8 mouse cellular contexts compared by ENCODE assay signal in genomic region chr19:6416894-6417761, GRCm38 (mm10). TPM values are rescaled to one million over a fixed set of nuclear protein-coding genes. Genes with fewer than 3 reads are reported as not detected.
DNase-seq lines count a peak whose midpoint lies in the region; ATAC-seq and TF ChIP-seq lines count a peak whose summit lies in the region.
"Had no signal": no experiment of that assay in that cellular context is flagged by ENCODE, and none has a peak within 500 bp of the region (broad histone marks: within the 10 kb centered on the region; RNA-seq: fewer than 3 reads in every experiment).

No protein-coding gene starts in this region.

- ATAC-seq in kidney, postnatal 0 days (replicated peaks; ENCODE audit: low FRiP score, low read depth): 0 out of 2 replicates have a peak, but pooled peaks have one; percentile 23
- no peak for ATAC-seq in forebrain, embryonic 15.5 days (replicated peaks)
- ATAC-seq in stomach, embryonic 16.5 days (ENCODE audit: insufficient read depth, low FRiP score): peak; percentile 38; the same call in 1 of the 2 replicates

- intact Hi-C loops in left cerebral cortex, postnatal 4 days (cut with DNase I): no loop called here

- no peaks in the 10 kb centered on the region for H3K9me3 ChIP-seq in kidney, postnatal 0 days (replicated peaks; ENCODE audit: low read length)
- H3K9me3 ChIP-seq in forebrain, embryonic 15.5 days: no peaks in the 10 kb centered on the region
- no peaks in the 10 kb centered on the region for H3K9me3 ChIP-seq in midbrain, embryonic 10.5 days (replicated peaks)
- no peaks in the 10 kb centered on the region for H3K9me3 ChIP-seq in stomach, embryonic 16.5 days (replicated peaks; ENCODE audit: control insufficient read depth, low read length)

- no peak overlapping the region for H3K4me2 ChIP-seq in kidney, postnatal 0 days (ENCODE audit: low read length)
- 0 out of 2 replicates have a peak overlapping the region, but pooled peaks have one; percentile 95 for H3K4me2 ChIP-seq in forebrain, embryonic 15.5 days (replicated peaks)
- H3K4me2 ChIP-seq in stomach, embryonic 16.5 days (ENCODE audit: low read depth, low read length): no peak overlapping the region

- no peaks in the 10 kb centered on the region for H3K36me3 ChIP-seq in kidney, postnatal 0 days (ENCODE audit: insufficient read depth, low read length)
- H3K36me3 ChIP-seq in forebrain, embryonic 15.5 days: no peaks in the 10 kb centered on the region
- no peaks in the 10 kb centered on the region for H3K36me3 ChIP-seq in midbrain, embryonic 10.5 days
- no peaks in the 10 kb centered on the region for H3K36me3 ChIP-seq in stomach, embryonic 16.5 days (ENCODE audit: control insufficient read depth, insufficient read depth, low read length)

- no peak for DNase-seq in kidney, postnatal 0 days (ENCODE audit: low spot score)
- DNase-seq in kidney, postnatal 36 days: no peak
- no peak for DNase-seq in midbrain, embryonic 10.5 days (ENCODE audit: low spot score)
- no peak for DNase-seq in left cerebral cortex, postnatal 4 days
- DNase-seq in urinary bladder, adult 18-20 months (ENCODE audit: low spot score in 2 of 2): no peak

- peaks cover 3% of the 10 kb centered on the region; the same call in 1 of the 2 replicates for H3K4me1 ChIP-seq in kidney, postnatal 0 days (replicated peaks; ENCODE audit: insufficient read depth, low read length)
- peaks cover 65% of the 10 kb centered on the region for H3K4me1 ChIP-seq in forebrain, embryonic 15.5 days
- peaks cover 81% of the 10 kb centered on the region for H3K4me1 ChIP-seq in midbrain, embryonic 10.5 days
- peaks cover 7% of the 10 kb centered on the region; the same call in 1 of the 2 replicates for H3K4me1 ChIP-seq in stomach, embryonic 16.5 days (ENCODE audit: control insufficient read depth, insufficient read depth, low read length)

- WGBS in kidney, postnatal 0 days: 56% methylated on average over 12 of the region's 12 CpGs
- WGBS in forebrain, embryonic 15.5 days: 64% methylated on average over 12 of the region's 12 CpGs
- WGBS in midbrain, embryonic 10.5 days: 72% methylated on average over 12 of the region's 12 CpGs
- 63% methylated on average over 12 of the region's 12 CpGs for WGBS in stomach, embryonic 16.5 days

- no peak for TF ChIP-seq CTCF in kidney, postnatal 0 days (IDR thresholded peaks at IDR 0.05; ENCODE audit: low read depth)

- H3K27me3 ChIP-seq in kidney, postnatal 0 days (ENCODE audit: insufficient read depth, low read length): peaks cover 25% of the 10 kb centered on the region
- H3K27me3 ChIP-seq in forebrain, embryonic 15.5 days: no peaks in the 10 kb centered on the region
- H3K27me3 ChIP-seq in midbrain, embryonic 10.5 days (ENCODE audit: low read depth, poor library complexity, severe bottlenecking): peaks cover 76% of the 10 kb centered on the region
- H3K27me3 ChIP-seq in stomach, embryonic 16.5 days (ENCODE audit: control insufficient read depth, insufficient read depth, low read length): peaks cover 31% of the 10 kb centered on the region

- H3K9ac ChIP-seq in kidney, postnatal 0 days (ENCODE audit: low read depth, low read length): no peak overlapping the region
- 0 out of 2 replicates have a peak overlapping the region, but pooled peaks have one; percentile 31 for H3K9ac ChIP-seq in forebrain, embryonic 15.5 days (replicated peaks)
- H3K9ac ChIP-seq in stomach, embryonic 16.5 days (ENCODE audit: low read length): no peak overlapping the region

- no peak overlapping the region for H3K4me3 ChIP-seq in kidney, postnatal 0 days (replicated peaks; ENCODE audit: low read depth, low read length)
- H3K4me3 ChIP-seq in forebrain, embryonic 15.5 days: 0 out of 2 replicates have a peak overlapping the region, but pooled peaks have one; percentile 79
- peak overlapping the region; percentile 30; the same call in 1 of the 2 replicates for H3K4me3 ChIP-seq in midbrain, embryonic 10.5 days
- no peak overlapping the region for H3K4me3 ChIP-seq in stomach, embryonic 16.5 days (replicated peaks; ENCODE audit: low read length)
- H3K4me3 ChIP-seq: heart, adult 2 months had no signal

- H3K27ac ChIP-seq in kidney, postnatal 0 days: no peak overlapping the region
- peak overlapping the region; percentile 95 for H3K27ac ChIP-seq in forebrain, embryonic 15.5 days (replicated peaks)
- peak overlapping the region; percentile 77 for H3K27ac ChIP-seq in midbrain, embryonic 10.5 days (replicated peaks)
- no peak overlapping the region for H3K27ac ChIP-seq in stomach, embryonic 16.5 days (ENCODE audit: low read length)
- H3K27ac ChIP-seq: heart, adult 2 months had no signal

RNA-seq across cellular contexts. Expression of gene Nrxn2, which starts 1.4 kb away (rescaled TPM):
- 5.9 and 6.7 TPM in 2 replicates for polyA plus RNA-seq in kidney, postnatal 0 days (2015; fragmentation: Nextera tagmentation; extraction: Ambion mirVana)
- 31.1 and 32.4 TPM in 2 replicates for polyA plus RNA-seq in forebrain, embryonic 15.5 days (2015; fragmentation: Nextera tagmentation; extraction: Ambion mirVana)
- 5.1 and 7.2 TPM in 2 replicates for polyA plus RNA-seq in midbrain, embryonic 10.5 days (2016; fragmentation: Nextera tagmentation; extraction: Ambion mirVana)
- 0.91 and 0.98 TPM in 2 replicates for polyA plus RNA-seq in stomach, embryonic 16.5 days (2015; fragmentation: Nextera tagmentation; extraction: Ambion mirVana)
- 100 to 1,000 TPM; 695 to 758 TPM for total RNA-seq in left cerebral cortex, postnatal 4 days (2021)

RNA-seq across cellular contexts. Expression of gene Rasgrp2, which starts 18.0 kb away (rescaled TPM):
- 97.5 and 116 TPM in 2 replicates for polyA plus RNA-seq in kidney, postnatal 0 days (2015; fragmentation: Nextera tagmentation; extraction: Ambion mirVana)
- polyA plus RNA-seq in forebrain, embryonic 15.5 days (2015; fragmentation: Nextera tagmentation; extraction: Ambion mirVana): 34.6 and 41.3 TPM in 2 replicates
- polyA plus RNA-seq in midbrain, embryonic 10.5 days (2016; fragmentation: Nextera tagmentation; extraction: Ambion mirVana): 13.5 and 16.3 TPM in 2 replicates
- polyA plus RNA-seq in stomach, embryonic 16.5 days (2015; fragmentation: Nextera tagmentation; extraction: Ambion mirVana): 72.6 and 74.2 TPM in 2 replicates
- total RNA-seq in left cerebral cortex, postnatal 4 days (2021): 100 to 1,000 TPM; 225 to 228 TPM

RNA-seq across cellular contexts. Expression of gene Pygm, which starts 32.9 kb away (rescaled TPM):
- polyA plus RNA-seq in kidney, postnatal 0 days (2015; fragmentation: Nextera tagmentation; extraction: Ambion mirVana): 24.5 and 25.8 TPM in 2 replicates
- polyA plus RNA-seq in forebrain, embryonic 15.5 days (2015; fragmentation: Nextera tagmentation; extraction: Ambion mirVana): 3.4 and 3.5 TPM in 2 replicates
- 2.1 and 2.7 TPM in 2 replicates for polyA plus RNA-seq in midbrain, embryonic 10.5 days (2016; fragmentation: Nextera tagmentation; extraction: Ambion mirVana)
- 17.7 and 55.0 TPM in 2 replicates for polyA plus RNA-seq in stomach, embryonic 16.5 days (2015; fragmentation: Nextera tagmentation; extraction: Ambion mirVana)
- total RNA-seq in left cerebral cortex, postnatal 4 days (2021): 1 to 10 TPM; 6.2 to 8.2 TPM

RNA-seq across cellular contexts. Expression of gene Sf1, which starts 53.6 kb away (rescaled TPM):
- polyA plus RNA-seq in kidney, postnatal 0 days (2015; fragmentation: Nextera tagmentation; extraction: Ambion mirVana): 91.1 and 97.2 TPM in 2 replicates
- 119 and 134 TPM in 2 replicates for polyA plus RNA-seq in forebrain, embryonic 15.5 days (2015; fragmentation: Nextera tagmentation; extraction: Ambion mirVana)
- 189 and 194 TPM in 2 replicates for polyA plus RNA-seq in midbrain, embryonic 10.5 days (2016; fragmentation: Nextera tagmentation; extraction: Ambion mirVana)
- polyA plus RNA-seq in stomach, embryonic 16.5 days (2015; fragmentation: Nextera tagmentation; extraction: Ambion mirVana): 94.5 and 95.1 TPM in 2 replicates
- 100 to 1,000 TPM; 231 to 244 TPM for total RNA-seq in left cerebral cortex, postnatal 4 days (2021)

Comparison
In these comparisons a context has a peak if more than half of its experiments do, and no peak if none do; other contexts are left out.
1. H3K27ac ChIP-seq: peak in forebrain, embryonic 15.5 days (single experiment) and midbrain, embryonic 10.5 days (single experiment); none in kidney, postnatal 0 days (single experiment) and stomach, embryonic 16.5 days (single experiment).
2. H3K4me3 ChIP-seq: peak in forebrain, embryonic 15.5 days (single experiment) and midbrain, embryonic 10.5 days (single experiment); none in kidney, postnatal 0 days (single experiment) and stomach, embryonic 16.5 days (single experiment).